Mouse (Mus musculus) heart, postnatal 0 days (tissue): ENCODE results near the gene Acpp.

ENCODE experiments used
- CTCF ChIP-seq: IDR thresholded peaks from 2 replicates; pipeline ENCODE4 v1.5.1; 2016; ENCODE audit warnings: antibody characterized with exemption, control low read depth, low read depth
- EP300 ChIP-seq: IDR thresholded peaks from 2 replicates; pipeline ENCODE4 v1.6.1; 2016; ENCODE audit warnings: antibody characterized with exemption, low read depth

DNA sequence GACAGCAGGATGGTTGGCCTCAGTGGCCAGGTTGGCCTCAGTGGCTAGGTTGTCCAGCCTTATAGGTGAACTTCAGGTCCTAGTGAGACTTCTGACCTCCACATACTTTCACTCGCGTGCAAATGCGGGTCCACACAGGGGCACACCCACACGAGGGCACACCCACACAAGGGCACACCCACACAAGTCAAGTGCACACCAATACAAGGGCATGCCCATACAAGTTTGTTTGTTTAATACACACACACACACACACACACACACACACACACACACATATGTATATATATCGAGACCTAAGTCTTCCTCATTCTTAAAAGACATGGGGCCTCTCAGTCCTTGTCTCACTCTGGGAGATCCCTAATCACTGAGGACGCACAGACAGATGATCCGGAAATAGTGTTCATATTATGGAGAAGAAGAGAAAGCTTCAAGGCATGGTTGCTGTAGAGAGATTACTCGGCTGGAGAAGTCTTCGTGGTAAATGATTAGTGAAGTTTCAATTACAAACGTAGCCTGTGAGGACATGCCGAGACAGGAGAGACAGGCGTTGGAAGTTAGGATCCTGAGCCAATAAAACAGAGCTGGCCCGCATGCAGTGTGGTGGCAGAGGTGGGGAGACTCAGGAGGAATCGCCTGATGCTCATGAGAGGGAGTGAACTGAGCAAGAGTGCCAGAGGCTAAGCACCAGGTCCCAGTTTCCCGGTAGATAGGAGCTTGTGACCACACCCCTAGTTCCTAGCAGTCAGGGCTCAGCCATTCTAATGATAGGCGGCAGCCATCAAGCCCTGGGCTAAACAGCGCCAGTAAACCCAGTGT lies 23.7 kb upstream of the Acpp start:
- TF ChIP-seq EP300 (no peak), CTCF (no peak)
